13 mouse cellular contexts compared by ENCODE assay signal in genomic region chr14:14513498-14513897, GRCm38 (mm10).
"Had no signal": no experiment of that assay in that cellular context is flagged by ENCODE, and none has a peak within 500 bp of the region (broad histone marks: within the 10 kb centered on the region; RNA-seq: fewer than 3 reads in every experiment).

No protein-coding gene starts in this region.

- H3K9me3 ChIP-seq: megakaryocyte, embryonic 14.5 days; neural tube, embryonic 12.5 days; stomach, embryonic 15.5 days had no signal

- H3K4me2 ChIP-seq: lung, embryonic 14.5 days; midbrain, embryonic 11.5 days; neural tube, embryonic 12.5 days; stomach, embryonic 15.5 days had no signal

- H3K36me3 ChIP-seq: neural tube, embryonic 12.5 days; stomach, embryonic 15.5 days had no signal

- H3K27me3 ChIP-seq: megakaryocyte, embryonic 14.5 days; neural tube, embryonic 12.5 days; stomach, embryonic 15.5 days had no signal

- DNase-seq: lung, adult 18-20 months; lung, embryonic 14.5 days; lung, postnatal 10 days; lung, postnatal 4 days; right cerebral cortex, postnatal 14 days; thymus, adult 2 months; thymus, postnatal 25 days; thymus, postnatal 4 days had no signal

- H3K9ac ChIP-seq: lung, embryonic 14.5 days; neural tube, embryonic 12.5 days; stomach, embryonic 15.5 days had no signal

- H3K27ac ChIP-seq: neural tube, embryonic 12.5 days; stomach, embryonic 15.5 days; stomach, postnatal 0 days had no signal

- H3K4me1 ChIP-seq: neural tube, embryonic 12.5 days; stomach, embryonic 15.5 days had no signal

- H3K4me3 ChIP-seq: megakaryocyte, embryonic 14.5 days; neural tube, embryonic 12.5 days; stomach, embryonic 15.5 days had no signal
